Mouse (Mus musculus) megakaryocyte, embryonic 14.5 days (primary cell): Measurements from ENCODE around the gene Spag9.

Source experiments
- FLI1 ChIP-seq: IDR thresholded peaks from 2 replicates; pipeline ENCODE4 v1.6.1; 2012; ENCODE audit warnings: low read length, inconsistent platforms, mixed read lengths
- GATA1 ChIP-seq: IDR thresholded peaks from 3 replicates; pipeline ENCODE4 v1.6.1; 2012; ENCODE audit warnings: mixed read lengths, low read length, inconsistent platforms, borderline replicate concordance

- TF ChIP-seq GATA1, result no peak
- TF ChIP-seq FLI1, result no peak
Measured at GRCm38 (mm10) chr11:94126701-94127100, 130.8 kb downstream of the Spag9 start.
